ENCODE assay signal across 9 mouse cellular contexts in genomic region chr5:36571371-36571770, GRCm38 (mm10).
"Had no signal": no experiment of that assay in that cellular context is flagged by ENCODE, and none has a peak within 500 bp of the region (broad histone marks: within the 10 kb centered on the region; RNA-seq: fewer than 3 reads in every experiment).

No protein-coding gene starts in this region.

- H3K27ac ChIP-seq: left cerebral cortex, adult 2 months; limb, embryonic 15.5 days; liver, embryonic 14.5 days; midbrain, embryonic 15.5 days; neural tube, embryonic 12.5 days; stomach, postnatal 0 days had no signal

- DNase-seq: lung, adult 18-20 months; lung, postnatal 36 days had no signal

- H3K36me3 ChIP-seq: midbrain, embryonic 15.5 days had no signal

- H3K4me3 ChIP-seq: left cerebral cortex, adult 2 months; limb, embryonic 15.5 days; midbrain, embryonic 15.5 days; neural tube, embryonic 12.5 days had no signal

- H3K4me2 ChIP-seq: limb, embryonic 15.5 days; midbrain, embryonic 11.5 days; midbrain, embryonic 15.5 days; neural tube, embryonic 12.5 days had no signal

- H3K9ac ChIP-seq: limb, embryonic 15.5 days; liver, embryonic 14.5 days; midbrain, embryonic 15.5 days; neural tube, embryonic 12.5 days had no signal

- ATAC-seq: midbrain, embryonic 15.5 days had no signal

- H3K27me3 ChIP-seq: limb, embryonic 15.5 days; midbrain, embryonic 15.5 days; neural tube, embryonic 12.5 days had no signal

- H3K9me3 ChIP-seq: limb, embryonic 15.5 days; midbrain, embryonic 15.5 days; neural tube, embryonic 12.5 days had no signal
